In the genomic region with DNA sequence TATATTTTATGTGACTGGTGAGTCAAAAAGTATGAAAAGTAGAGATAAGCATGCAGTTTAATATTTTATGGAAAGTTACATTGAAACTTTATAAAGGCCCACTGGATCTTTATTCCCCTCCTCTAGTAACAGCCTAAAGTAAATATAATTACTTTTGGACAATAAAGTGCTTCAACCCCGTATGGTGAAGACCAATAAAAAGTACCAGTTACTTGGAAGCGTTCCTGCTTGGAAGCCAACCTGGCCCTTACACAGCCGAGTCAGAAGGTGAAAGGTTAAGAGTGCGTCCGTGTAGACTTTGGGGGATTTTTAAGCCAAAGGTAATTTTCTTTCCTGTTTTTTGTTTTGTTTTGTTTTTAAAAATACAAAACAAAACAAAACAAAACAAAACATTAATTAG, we compare ENCODE assay signal across 26 mouse cellular contexts.
DNase-seq lines count a peak whose midpoint lies in the region; ATAC-seq lines count a peak whose summit lies in the region.
"Had no signal": no experiment of that assay in that cellular context is flagged by ENCODE, and none has a peak within 500 bp of the region (broad histone marks: within the 10 kb centered on the region; RNA-seq: fewer than 3 reads in every experiment).

No protein-coding gene starts in this region.

- no peaks in the 10 kb centered on the region for H3K36me3 ChIP-seq in limb, embryonic 13.5 days
- no peaks in the 10 kb centered on the region for H3K36me3 ChIP-seq in limb, embryonic 10.5 days
- no peaks in the 10 kb centered on the region for H3K36me3 ChIP-seq in intestine, embryonic 16.5 days (ENCODE audit: control insufficient read depth, insufficient read depth, low read length)
- H3K36me3 ChIP-seq: embryonic facial prominence, embryonic 13.5 days; embryonic facial prominence, embryonic 15.5 days; forebrain, embryonic 10.5 days; forebrain, embryonic 12.5 days; G1E had no signal

- H3K4me3 ChIP-seq in limb, embryonic 13.5 days = no peak overlapping the region
- H3K4me3 ChIP-seq in limb, embryonic 10.5 days = no peak overlapping the region
- no peak overlapping the region for H3K4me3 ChIP-seq in intestine, embryonic 16.5 days (ENCODE audit: low read length)
- H3K4me3 ChIP-seq: embryonic facial prominence, embryonic 13.5 days; embryonic facial prominence, embryonic 15.5 days; erythroblast, embryonic 14.5 days; forebrain, embryonic 10.5 days; forebrain, embryonic 12.5 days had no signal

- no peak overlapping the region for H3K27ac ChIP-seq in limb, embryonic 13.5 days
- no peak overlapping the region for H3K27ac ChIP-seq in limb, embryonic 10.5 days
- no peak overlapping the region for H3K27ac ChIP-seq in intestine, embryonic 16.5 days (ENCODE audit: low read length)
- H3K27ac ChIP-seq: embryonic facial prominence, embryonic 13.5 days; embryonic facial prominence, embryonic 15.5 days; forebrain, embryonic 10.5 days; forebrain, embryonic 12.5 days had no signal

- peaks cover 37% of the 10 kb centered on the region for H3K4me1 ChIP-seq in limb, embryonic 13.5 days
- H3K4me1 ChIP-seq in limb, embryonic 10.5 days = peaks cover 31% of the 10 kb centered on the region
- H3K4me1 ChIP-seq in intestine, embryonic 16.5 days (ENCODE audit: control insufficient read depth, insufficient read depth, low read length) = no peaks in the 10 kb centered on the region

- H3K27me3 ChIP-seq in limb, embryonic 13.5 days = no peaks in the 10 kb centered on the region
- no peaks in the 10 kb centered on the region for H3K27me3 ChIP-seq in limb, embryonic 10.5 days (ENCODE audit: low read depth, poor library complexity, severe bottlenecking)
- H3K27me3 ChIP-seq in intestine, embryonic 16.5 days (replicated peaks; ENCODE audit: control insufficient read depth, insufficient read depth, low read length) = no peaks in the 10 kb centered on the region
- H3K27me3 ChIP-seq: CH12.LX; embryonic facial prominence, embryonic 13.5 days; embryonic facial prominence, embryonic 15.5 days; forebrain, embryonic 12.5 days; Patski had no signal

- H3K9me3 ChIP-seq in limb, embryonic 13.5 days = no peaks in the 10 kb centered on the region
- no peaks in the 10 kb centered on the region for H3K9me3 ChIP-seq in limb, embryonic 10.5 days (replicated peaks)
- H3K9me3 ChIP-seq in intestine, embryonic 16.5 days (ENCODE audit: control insufficient read depth, low read length) = no peaks in the 10 kb centered on the region
- H3K9me3 ChIP-seq: embryonic facial prominence, embryonic 13.5 days; embryonic facial prominence, embryonic 15.5 days; forebrain, embryonic 10.5 days; forebrain, embryonic 12.5 days had no signal

- no peak overlapping the region for H3K4me2 ChIP-seq in limb, embryonic 13.5 days (replicated peaks)
- no peak overlapping the region for H3K4me2 ChIP-seq in intestine, embryonic 16.5 days (ENCODE audit: low read depth, low read length)
- H3K4me2 ChIP-seq: embryonic facial prominence, embryonic 13.5 days; embryonic facial prominence, embryonic 15.5 days; forebrain, embryonic 12.5 days had no signal

- peak; percentile 80 for ATAC-seq in limb, embryonic 13.5 days (ENCODE audit: low FRiP score, low read depth)
- ATAC-seq in intestine, embryonic 16.5 days = no peak
- ATAC-seq: activated CD4-positive, CD25-positive, alpha-beta regulatory T cell, adult 4 months; CD4-positive, CD25-positive, alpha-beta regulatory T cell, adult 4 months; forebrain, embryonic 14.5 days; forebrain, embryonic 16.5 days; Patski had no signal

- WGBS in limb, embryonic 13.5 days = 30% methylated on average over 5 of the region's 5 CpGs
- WGBS in limb, embryonic 10.5 days = 63% methylated on average over 5 of the region's 5 CpGs
- 57% methylated on average over 5 of the region's 5 CpGs for WGBS in intestine, embryonic 16.5 days

- DNase-seq in adrenal gland, postnatal 10 days = peak; percentile 3
- DNase-seq in adrenal gland, postnatal 14 days = no peak
- no peak for DNase-seq in limb, embryonic 10.5 days (ENCODE audit: low spot score)
- DNase-seq: adrenal gland, adult 8-10 months; adrenal gland, postnatal 36 days; B cell, adult 2 months; cerebellum, adult 11-12 months; cerebellum, adult 2 months; cerebellum, adult 9-10 months; cerebellum, postnatal 10 days; cerebellum, postnatal 25 days; embryo, embryonic 11 days had no signal

- no peak overlapping the region for H3K9ac ChIP-seq in limb, embryonic 13.5 days
- no peak overlapping the region for H3K9ac ChIP-seq in intestine, embryonic 16.5 days (ENCODE audit: low read depth, low read length)
- H3K9ac ChIP-seq: embryonic facial prominence, embryonic 13.5 days; embryonic facial prominence, embryonic 15.5 days; forebrain, embryonic 12.5 days had no signal
